Mouse (Mus musculus): ENCODE measurements around the gene Lsg1. TPM values are rescaled to one million over a fixed set of nuclear protein-coding genes. Genes with fewer than 3 reads are reported as not detected.

Gene Lsg1
- polyA plus RNA-seq, 1 experiment from 2014 or later, result 55.3 TPM

DNA sequence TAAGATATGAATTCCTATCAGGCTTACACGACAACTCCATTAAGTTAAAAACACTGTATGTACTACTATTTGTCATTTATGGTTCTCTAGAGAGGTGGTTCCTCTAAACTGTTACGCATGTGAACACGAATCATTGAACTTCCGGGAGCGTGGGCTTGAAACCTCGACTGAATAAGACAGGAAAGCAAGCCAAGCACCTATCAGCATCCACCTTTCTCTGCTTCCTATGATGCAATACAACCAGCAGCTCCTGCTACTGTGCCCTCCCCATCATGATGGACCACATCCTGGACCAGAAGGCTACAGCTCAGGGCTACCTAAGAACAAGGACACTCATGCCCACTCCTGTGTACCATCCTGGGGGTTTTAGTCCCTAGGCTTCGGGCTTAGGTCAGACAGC, 36.3 kb upstream of the Lsg1 start:
- ATAC-seq (replicated peaks; ENCODE audit: low FRiP score, low read depth), result no peak
- Histone ChIP-seq H3K4me3 (replicated peaks; ENCODE audit: low read depth, low read length) (no peak overlapping the region), H3K36me3 (ENCODE audit: insufficient read depth, low read length) (no peaks in the 10 kb centered on the region), H3K27me3 (ENCODE audit: insufficient read depth, low read length) (no peaks in the 10 kb centered on the region), H3K4me1 (replicated peaks; ENCODE audit: insufficient read depth, low read length) (no peaks in the 10 kb centered on the region), H3K4me2 (ENCODE audit: low read length) (no peak overlapping the region), H3K9me3 (replicated peaks; ENCODE audit: low read length) (no peaks in the 10 kb centered on the region), H3K27ac (no peak overlapping the region), H3K9ac (ENCODE audit: low read depth, low read length) (no peak overlapping the region)
- DNase-seq (ENCODE audit: low spot score), result no peak
- TF ChIP-seq CTCF (IDR thresholded peaks at IDR 0.05; ENCODE audit: low read depth), result no peak
- 74% methylated on average over 7 of the region's 7 CpGs for WGBS

- DNase-seq (ENCODE audit: low spot score) (no peak), ATAC-seq (replicated peaks; ENCODE audit: low FRiP score, low read depth) (no peak)
- no peak overlapping the region for H3K9ac ChIP-seq (ENCODE audit: low read depth, low read length)
- WGBS, result 78% methylated on average over 3 of the region's 3 CpGs
- TF ChIP-seq CTCF (IDR thresholded peaks at IDR 0.05; ENCODE audit: low read depth), result no peak
- H3K4me3 ChIP-seq (replicated peaks; ENCODE audit: low read depth, low read length), result no peak overlapping the region
- H3K27ac ChIP-seq, result no peak overlapping the region
- H3K27me3 ChIP-seq (ENCODE audit: insufficient read depth, low read length), result no peaks in the 10 kb centered on the region
- H3K36me3 ChIP-seq (ENCODE audit: insufficient read depth, low read length), result no peaks in the 10 kb centered on the region
- no peak overlapping the region for H3K4me2 ChIP-seq (ENCODE audit: low read length)
- H3K4me1 ChIP-seq (replicated peaks; ENCODE audit: insufficient read depth, low read length), result no peaks in the 10 kb centered on the region
- no peaks in the 10 kb centered on the region for H3K9me3 ChIP-seq (replicated peaks; ENCODE audit: low read length)
Observed at GRCm38 (mm10) chr16:30616281-30616680, 28.9 kb upstream of the Lsg1 start.

DNA sequence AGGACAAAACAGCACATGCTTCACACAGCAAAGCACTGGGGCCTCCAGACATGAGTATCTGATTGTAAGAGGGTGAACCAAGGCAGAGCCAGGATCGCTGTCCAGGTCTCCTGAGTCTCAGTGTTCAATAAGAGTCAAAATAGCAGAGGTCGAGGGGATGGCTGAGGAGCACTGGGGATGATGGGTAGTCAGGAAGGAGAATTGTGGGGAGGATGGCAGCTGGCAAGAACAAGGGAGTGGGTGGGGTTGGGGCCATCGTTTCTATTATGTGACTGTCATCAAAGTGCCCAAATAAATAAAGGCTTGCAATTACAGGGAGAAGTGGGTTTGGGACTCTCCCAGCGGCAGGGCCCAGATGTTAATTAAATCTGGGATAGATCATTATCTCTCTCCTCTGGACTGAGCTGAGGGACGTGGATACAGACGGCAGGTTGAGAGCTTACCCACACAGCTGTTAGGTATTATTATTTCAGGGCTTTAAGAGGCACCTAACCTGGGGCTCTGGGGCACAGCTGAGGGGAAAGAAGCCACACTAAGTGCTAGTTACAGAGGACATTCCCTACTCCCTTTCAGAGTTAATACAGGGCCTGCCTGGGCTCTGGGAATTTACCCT, 27.4 kb upstream of the Lsg1 start:
- Histone ChIP-seq H3K9me3 (replicated peaks; ENCODE audit: low read length) (no peaks in the 10 kb centered on the region), H3K9ac (ENCODE audit: low read depth, low read length) (no peak overlapping the region), H3K36me3 (ENCODE audit: insufficient read depth, low read length) (no peaks in the 10 kb centered on the region), H3K4me3 (replicated peaks; ENCODE audit: low read depth, low read length) (no peak overlapping the region), H3K27ac (no peak overlapping the region), H3K27me3 (ENCODE audit: insufficient read depth, low read length) (no peaks in the 10 kb centered on the region), H3K4me2 (ENCODE audit: low read length) (no peak overlapping the region), H3K4me1 (replicated peaks; ENCODE audit: insufficient read depth, low read length) (no peaks in the 10 kb centered on the region)
- 18% methylated on average over 6 of the region's 6 CpGs for WGBS
- no peak for DNase-seq (ENCODE audit: low spot score)
- ATAC-seq (replicated peaks; ENCODE audit: low FRiP score, low read depth), result no peak
- TF ChIP-seq CTCF (IDR thresholded peaks at IDR 0.05; ENCODE audit: low read depth), result no peak

DNA sequence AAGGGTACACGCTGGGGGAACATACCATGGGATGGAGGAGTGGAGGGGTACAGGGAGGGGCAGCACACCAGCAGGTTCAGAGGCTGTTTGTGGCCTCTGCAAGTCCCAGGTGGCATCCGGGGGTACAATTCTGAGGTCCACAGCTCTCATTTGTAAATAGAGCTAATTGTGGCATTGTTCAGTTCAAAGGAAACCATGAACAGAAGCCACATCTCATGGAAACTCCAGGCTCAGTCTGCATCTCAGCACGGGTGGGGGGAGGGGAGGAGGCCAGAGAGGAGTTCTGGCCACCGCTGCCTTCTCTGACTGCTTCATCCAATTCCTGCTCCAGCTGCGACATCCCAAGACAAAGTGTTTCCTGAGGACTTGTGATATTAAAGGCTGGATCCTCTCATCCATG, 26.7 kb upstream of the Lsg1 start:
- Histone ChIP-seq H3K9ac (ENCODE audit: low read depth, low read length) (no peak overlapping the region), H3K4me2 (ENCODE audit: low read length) (no peak overlapping the region), H3K27ac (no peak overlapping the region), H3K4me1 (replicated peaks; ENCODE audit: insufficient read depth, low read length) (no peaks in the 10 kb centered on the region), H3K4me3 (replicated peaks; ENCODE audit: low read depth, low read length) (no peak overlapping the region), H3K36me3 (ENCODE audit: insufficient read depth, low read length) (no peaks in the 10 kb centered on the region), H3K27me3 (ENCODE audit: insufficient read depth, low read length) (no peaks in the 10 kb centered on the region), H3K9me3 (replicated peaks; ENCODE audit: low read length) (no peaks in the 10 kb centered on the region)
- DNase-seq (ENCODE audit: low spot score), result no peak
- TF ChIP-seq CTCF (IDR thresholded peaks at IDR 0.05; ENCODE audit: low read depth), result no peak
- no peak for ATAC-seq (replicated peaks; ENCODE audit: low FRiP score, low read depth)
- 23% methylated on average over 5 of the region's 5 CpGs for WGBS

GRCm38 (mm10) chr16:30613122-30613521, 25.7 kb upstream of the Lsg1 start:
- Histone ChIP-seq H3K9me3 (replicated peaks; ENCODE audit: low read length) (no peaks in the 10 kb centered on the region), H3K27ac (no peak overlapping the region), H3K36me3 (ENCODE audit: insufficient read depth, low read length) (no peaks in the 10 kb centered on the region), H3K4me3 (replicated peaks; ENCODE audit: low read depth, low read length) (no peak overlapping the region), H3K9ac (ENCODE audit: low read depth, low read length) (no peak overlapping the region), H3K27me3 (ENCODE audit: insufficient read depth, low read length) (no peaks in the 10 kb centered on the region), H3K4me1 (replicated peaks; ENCODE audit: insufficient read depth, low read length) (no peaks in the 10 kb centered on the region), H3K4me2 (ENCODE audit: low read length) (no peak overlapping the region)
- WGBS, result 75% methylated on average over 7 of the region's 7 CpGs
- ATAC-seq (replicated peaks; ENCODE audit: low FRiP score, low read depth) (no peak), DNase-seq (ENCODE audit: low spot score) (no peak)
- no peak for TF ChIP-seq CTCF (IDR thresholded peaks at IDR 0.05; ENCODE audit: low read depth)

DNA sequence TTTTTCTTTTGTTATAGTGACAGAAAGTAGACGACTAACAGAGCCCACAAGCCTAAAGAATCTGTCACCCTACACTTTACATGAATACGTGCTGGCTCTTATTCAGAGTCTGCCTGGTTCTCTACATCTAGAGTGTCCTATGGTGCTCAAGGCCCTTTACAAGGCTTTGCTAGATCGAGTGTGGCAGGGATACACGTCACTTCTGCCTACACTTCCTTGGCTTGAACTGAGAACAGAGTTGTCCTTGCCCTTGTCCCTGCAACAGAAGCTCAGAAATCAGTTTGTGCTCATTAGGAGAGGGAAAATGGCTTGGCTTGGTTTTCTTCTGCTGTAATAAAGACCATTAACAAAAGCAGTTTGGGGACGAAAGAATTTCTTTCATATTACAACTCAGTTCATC, 23.9 kb upstream of the Lsg1 start:
- H3K27ac ChIP-seq, result no peak overlapping the region
- H3K4me3 ChIP-seq (replicated peaks; ENCODE audit: low read depth, low read length), result no peak overlapping the region
- no peaks in the 10 kb centered on the region for H3K4me1 ChIP-seq (replicated peaks; ENCODE audit: insufficient read depth, low read length)
- no peak overlapping the region for H3K4me2 ChIP-seq (ENCODE audit: low read length)
- H3K9ac ChIP-seq (ENCODE audit: low read depth, low read length), result no peak overlapping the region
- H3K27me3 ChIP-seq (ENCODE audit: insufficient read depth, low read length), result no peaks in the 10 kb centered on the region
- ATAC-seq (replicated peaks; ENCODE audit: low FRiP score, low read depth), result no peak
- no peaks in the 10 kb centered on the region for H3K36me3 ChIP-seq (ENCODE audit: insufficient read depth, low read length)
- H3K9me3 ChIP-seq (replicated peaks; ENCODE audit: low read length), result no peaks in the 10 kb centered on the region
- no peak for DNase-seq (ENCODE audit: low spot score)
- no peak for TF ChIP-seq CTCF (IDR thresholded peaks at IDR 0.05; ENCODE audit: low read depth)
- 77% methylated on average over 5 of the region's 5 CpGs for WGBS

- DNase-seq (ENCODE audit: low spot score), result no peak
- no peak overlapping the region for H3K4me3 ChIP-seq (replicated peaks; ENCODE audit: low read depth, low read length)
- no peak for TF ChIP-seq CTCF (IDR thresholded peaks at IDR 0.05; ENCODE audit: low read depth)
- WGBS, result 64% methylated on average over 3 of the region's 3 CpGs
- H3K27me3 ChIP-seq (ENCODE audit: insufficient read depth, low read length), result no peaks in the 10 kb centered on the region
- no peak overlapping the region for H3K27ac ChIP-seq
- no peak for ATAC-seq (replicated peaks; ENCODE audit: low FRiP score, low read depth)
- no peaks in the 10 kb centered on the region for H3K9me3 ChIP-seq (replicated peaks; ENCODE audit: low read length)
- H3K4me2 ChIP-seq (ENCODE audit: low read length), result no peak overlapping the region
- H3K9ac ChIP-seq (ENCODE audit: low read depth, low read length), result no peak overlapping the region
- H3K36me3 ChIP-seq (ENCODE audit: insufficient read depth, low read length), result no peaks in the 10 kb centered on the region
- no peaks in the 10 kb centered on the region; the same call in 1 of the 2 replicates for H3K4me1 ChIP-seq (replicated peaks; ENCODE audit: insufficient read depth, low read length)
Observed at GRCm38 (mm10) chr16:30607868-30608267, 20.5 kb upstream of the Lsg1 start.

All from kidney, postnatal 0 days (tissue).